Mouse (Mus musculus) adrenal gland, postnatal 0 days (tissue): ENCODE data around the gene Olfr1158. TPM values are rescaled to one million over a fixed set of nuclear protein-coding genes. Genes with fewer than 3 reads are reported as not detected.

Experiments
- polyA plus RNA-seq: library from polyadenylated mRNA; unstranded; fragments of >200 nt; fragmentation: Nextera tagmentation; extraction: Ambion mirVana; gene quantifications from 2 replicates; pipeline ENCODE4 v1.2.1, GENCODE M21; 2015

Olfr1158 gene
- polyA plus RNA-seq = not detected in 2 replicates

DNA sequence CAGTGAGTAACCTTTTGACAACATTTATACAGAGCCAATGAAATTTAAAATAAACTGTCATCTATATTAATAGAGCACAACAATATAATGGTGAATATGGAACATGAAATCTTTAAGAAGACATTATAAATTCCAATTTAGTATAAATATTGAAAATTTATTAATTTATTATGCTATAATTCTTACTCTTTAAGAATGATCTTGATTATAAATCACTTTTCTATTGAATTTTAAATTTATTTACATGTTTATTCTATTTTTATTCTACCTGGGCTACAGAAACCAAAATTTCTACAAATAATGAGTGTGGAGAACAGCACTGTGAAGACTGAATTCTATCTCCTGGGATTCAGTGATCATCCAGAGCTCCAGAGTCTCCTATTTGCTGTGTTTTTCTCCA lies at the start of gene Olfr1158:
Gene Olfr1158 (plus strand): TSS at position 301 of the 400 bp plus-strand sequence.

DNA sequence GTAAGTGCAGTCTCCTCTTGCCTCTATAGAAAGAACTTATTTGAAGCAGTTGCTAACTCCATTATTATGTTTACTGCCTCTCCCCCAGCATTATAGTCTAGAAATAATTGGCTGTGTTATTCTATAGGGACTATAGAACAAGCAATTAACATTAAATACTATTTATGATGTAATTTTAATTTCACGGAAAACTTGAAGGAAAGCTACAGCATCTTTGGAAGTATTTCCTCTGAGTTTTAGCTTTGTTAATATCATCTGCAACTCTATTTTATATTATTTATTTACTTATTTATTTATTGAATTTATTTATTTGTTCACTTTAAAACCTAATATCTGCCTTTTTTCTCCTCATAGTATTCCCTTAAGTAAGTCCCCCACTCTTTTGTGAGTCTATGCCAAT lies 44.9 kb upstream of the Olfr1158 start, which contains the start of gene Olfr1155:
Gene Olfr1155 (minus strand): TSS at position 101 of the 400 bp plus-strand sequence.

DNA sequence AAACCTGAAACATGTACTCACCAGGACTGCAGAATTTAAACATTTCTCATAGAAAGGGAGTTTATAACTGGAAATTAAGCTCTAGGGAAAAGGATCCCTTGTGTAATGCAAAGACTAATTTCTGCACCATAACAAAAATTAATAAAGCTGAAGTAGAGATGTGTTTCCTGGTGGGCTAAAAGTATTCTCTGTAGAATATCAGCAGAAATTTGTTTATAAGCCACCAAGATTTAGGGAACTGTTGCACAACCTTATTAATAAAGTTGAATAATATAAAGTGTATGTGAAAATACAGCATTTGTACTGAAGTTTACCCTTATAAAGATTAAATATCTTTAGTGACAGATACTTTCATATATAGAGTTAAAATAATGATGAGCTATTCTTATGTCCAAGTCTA lies 36.9 kb upstream of the Olfr1158 start, which contains the start of gene Olfr1156:
Gene Olfr1156 (minus strand): TSS at position 101 of the 400 bp plus-strand sequence.

DNA sequence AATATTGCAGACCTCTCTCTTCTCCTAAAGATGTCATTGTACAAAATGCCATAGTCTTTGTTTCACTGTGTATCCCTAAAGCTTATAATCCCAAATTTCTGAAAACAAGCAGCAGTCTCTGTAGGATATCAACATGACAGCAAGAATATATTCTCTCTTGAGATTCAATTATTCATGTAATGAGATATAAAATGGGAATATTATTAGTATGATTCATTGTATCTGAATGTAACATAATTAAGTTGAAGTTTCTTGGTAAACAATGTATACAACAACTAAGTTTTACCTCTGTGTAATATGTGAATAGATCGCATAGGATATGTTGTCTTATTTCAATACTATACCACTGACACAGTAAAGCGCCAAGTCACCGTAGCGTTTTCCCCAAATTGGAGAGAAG lies 21.7 kb upstream of the Olfr1158 start, which contains the start of gene Olfr1157:
Gene Olfr1157 (minus strand): TSS at position 101 of the 400 bp plus-strand sequence.

DNA sequence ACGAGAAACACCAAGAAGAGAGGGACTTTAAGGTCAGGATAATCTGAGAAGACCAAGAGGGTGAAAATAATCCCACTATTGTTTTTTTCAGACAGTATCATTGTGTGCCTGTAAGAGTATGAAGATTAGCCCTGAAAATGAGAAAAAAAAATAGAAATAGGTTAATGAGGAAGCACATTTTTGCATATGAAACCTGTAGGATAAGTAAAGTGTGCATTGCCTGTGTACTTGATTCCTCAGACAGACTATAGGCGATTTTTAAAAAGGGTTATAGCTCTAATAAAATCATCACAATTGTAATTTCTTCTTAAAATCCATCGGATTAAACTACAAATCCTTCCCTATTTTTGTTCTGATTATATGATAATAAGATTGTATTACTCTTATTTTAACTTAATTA lies 15.3 kb upstream of the Olfr1158 start, which contains the start of gene Olfr74:
Gene Olfr74 (minus strand): TSS at position 101 of the 400 bp plus-strand sequence.

DNA sequence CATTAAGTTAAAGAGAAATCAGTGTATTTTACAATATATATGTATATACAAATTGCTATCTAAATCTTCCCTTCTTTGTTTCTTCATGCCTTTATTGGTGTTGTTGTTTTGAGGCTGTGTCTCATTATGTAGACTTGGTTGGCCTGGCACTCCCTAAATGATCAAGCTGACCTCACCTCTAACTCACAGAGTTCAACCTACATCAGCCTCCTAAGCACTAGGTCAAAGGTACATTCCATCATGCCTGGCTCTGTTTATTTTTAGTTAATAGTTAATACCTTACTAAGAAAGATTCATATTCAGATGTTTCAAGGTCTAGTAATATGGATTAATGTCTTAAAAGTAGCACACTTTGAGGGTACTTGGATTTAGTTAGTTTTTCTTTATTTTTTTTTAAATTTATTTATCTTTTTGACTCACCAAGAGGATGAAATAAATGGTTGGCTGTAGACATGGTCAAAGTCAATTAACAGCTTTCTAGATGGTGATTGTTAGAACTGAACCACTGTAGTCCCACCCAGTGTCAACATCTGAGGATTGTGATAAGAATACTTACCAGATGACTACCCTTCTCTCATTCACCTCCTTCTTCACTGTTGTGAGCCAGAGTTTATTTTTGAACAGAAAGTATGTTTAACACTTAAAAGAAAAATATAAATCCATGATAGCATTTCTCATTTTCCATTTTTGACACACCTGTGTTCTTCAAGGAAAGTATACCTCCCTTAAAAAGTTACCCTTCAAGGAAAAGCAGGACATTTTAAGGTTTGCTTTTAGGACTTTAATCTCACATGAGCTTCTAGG lies 17.8 kb downstream of the Olfr1158 start, which contains the start of gene Olfr1160:
Gene Olfr1160 (minus strand): TSS at position 754 of the 804 bp plus-strand sequence.

DNA sequence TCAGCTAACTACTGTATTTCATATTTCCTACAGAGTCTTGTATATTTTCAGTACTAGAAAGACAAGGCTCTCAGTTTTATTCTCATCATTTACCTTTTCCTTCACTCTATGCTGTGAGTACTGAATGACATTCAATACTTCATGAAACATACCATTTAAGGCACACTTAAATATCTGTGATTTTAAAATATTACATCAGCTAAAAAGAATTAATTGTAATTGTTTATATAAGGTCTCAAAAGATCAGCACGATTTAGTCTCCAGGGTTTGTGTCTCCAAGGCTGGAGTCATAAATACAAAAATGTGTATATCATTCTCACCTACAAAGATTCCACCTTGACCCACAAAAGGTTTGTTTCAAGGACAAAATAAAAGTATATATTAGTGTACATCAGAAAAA lies 32.6 kb downstream of the Olfr1158 start, which contains the start of gene Olfr1161:
Gene Olfr1161 (plus strand): TSS at position 301 of the 400 bp plus-strand sequence.

DNA sequence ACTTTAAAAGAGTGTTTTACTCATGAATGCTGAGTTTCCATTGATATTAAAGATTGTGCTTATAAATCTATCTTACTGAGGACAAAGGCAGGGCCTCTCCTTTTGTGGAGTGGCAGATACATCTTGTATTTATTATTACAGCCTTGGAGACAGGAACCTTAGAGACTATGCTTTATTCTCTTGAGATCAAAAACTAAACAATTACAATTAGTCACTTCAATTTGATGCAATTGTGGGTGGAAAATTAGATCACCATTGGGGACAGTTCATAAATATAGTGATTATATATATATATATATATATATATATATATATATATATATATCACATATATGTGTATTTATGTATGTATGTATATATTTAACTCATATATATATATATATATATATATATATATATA lies 47.7 kb downstream of the Olfr1158 start, which contains the start of gene Olfr73:
Gene Olfr73 (minus strand): TSS at position 101 of the 400 bp plus-strand sequence.

Other genes starting within 250 kb of the Olfr1158 start
- not detected in 2 replicates for gene Olfr1140, start 246.4 kb upstream of the Olfr1158 start, polyA plus RNA-seq
- gene Olfr1141, start 236.1 kb upstream of the Olfr1158 start, polyA plus RNA-seq = not detected in 2 replicates
- not detected in 2 replicates for gene Olfr152, start 210.6 kb upstream of the Olfr1158 start, polyA plus RNA-seq
- gene Olfr1143, start 189.5 kb upstream of the Olfr1158 start, polyA plus RNA-seq = not detected in 2 replicates
- not detected in 2 replicates for gene Olfr1145, start 180.3 kb upstream of the Olfr1158 start, polyA plus RNA-seq
- not detected in 2 replicates for gene Olfr1148, start 159.6 kb upstream of the Olfr1158 start, polyA plus RNA-seq
- not detected in 2 replicates for gene Olfr1150-ps1, start 146.1 kb upstream of the Olfr1158 start, polyA plus RNA-seq
- gene Olfr1151, start 134.3 kb upstream of the Olfr1158 start, polyA plus RNA-seq = not detected in 2 replicates
- not detected in 2 replicates for gene Olfr1152, start 123.6 kb upstream of the Olfr1158 start, polyA plus RNA-seq
- not detected in 2 replicates for gene Olfr1153, start 95.2 kb upstream of the Olfr1158 start, polyA plus RNA-seq
- not detected in 2 replicates for gene Olfr1154, start 84.9 kb upstream of the Olfr1158 start, polyA plus RNA-seq
- gene Olfr1155, start 45.0 kb upstream of the Olfr1158 start, polyA plus RNA-seq = not detected in 2 replicates
- gene Olfr1156, start 37.0 kb upstream of the Olfr1158 start, polyA plus RNA-seq = not detected in 2 replicates
- gene Olfr1157, start 21.8 kb upstream of the Olfr1158 start, polyA plus RNA-seq = not detected in 2 replicates
- not detected in 2 replicates for gene Olfr74, start 15.4 kb upstream of the Olfr1158 start, polyA plus RNA-seq
- not detected in 2 replicates for gene Olfr1160, start 18.2 kb downstream of the Olfr1158 start, polyA plus RNA-seq
- gene Olfr1161, start 32.7 kb downstream of the Olfr1158 start, polyA plus RNA-seq = not detected in 2 replicates
- 0.04 TPM in 1 of 2 replicates, not detected in the other for gene Olfr73, start 47.6 kb downstream of the Olfr1158 start, polyA plus RNA-seq
- gene Olfr1162, start 61.0 kb downstream of the Olfr1158 start, polyA plus RNA-seq = not detected in 2 replicates
- gene Olfr1163, start 81.7 kb downstream of the Olfr1158 start, polyA plus RNA-seq = not detected in 2 replicates
- gene Olfr1164, start 103.9 kb downstream of the Olfr1158 start, polyA plus RNA-seq = not detected in 2 replicates
- not detected in 2 replicates for gene Olfr1166, start 138.2 kb downstream of the Olfr1158 start, polyA plus RNA-seq
- not detected in 2 replicates for gene Olfr1167, start 165.1 kb downstream of the Olfr1158 start, polyA plus RNA-seq
- not detected in 2 replicates for gene Olfr1168, start 191.8 kb downstream of the Olfr1158 start, polyA plus RNA-seq
- not detected in 2 replicates for gene Olfr1170, start 238.2 kb downstream of the Olfr1158 start, polyA plus RNA-seq